Mouse (Mus musculus): ENCODE results near the gene Ephx1.
"Not testable (repeated sequence)": the region's sequence is repeated elsewhere in the genome, so short reads cannot be mapped to it uniquely, and the experiment has no call there.

DNA sequence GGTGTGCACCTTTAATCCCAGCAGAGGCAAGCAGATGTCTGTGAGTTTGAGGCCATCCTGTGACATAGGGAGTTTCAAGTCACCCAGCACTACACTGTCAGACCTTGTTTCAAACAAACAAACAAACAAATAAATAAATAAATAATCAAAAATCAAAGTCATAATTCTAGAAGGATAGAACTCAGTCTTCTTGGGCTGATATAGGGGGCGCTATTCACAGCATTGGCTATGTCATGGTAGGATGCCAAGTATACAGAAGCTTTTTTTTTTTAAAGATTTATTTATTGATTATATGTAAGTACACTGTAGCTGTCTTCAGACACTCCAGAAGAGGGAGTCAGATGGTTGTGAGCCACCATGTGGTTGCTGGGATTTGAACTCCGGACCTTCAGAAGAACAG lies 81.9 kb downstream of the Ephx1 start:
- TF ChIP-seq CTCF (IDR thresholded peaks at IDR 0.05; ENCODE audit: low read depth): 0 out of 2 replicates have a peak, but pooled peaks have one; percentile 2
- not testable (repeated sequence) for TF ChIP-seq EP300 (IDR thresholded peaks at IDR 0.05; ENCODE audit: low read depth)
